Mouse (Mus musculus) C2C12 (cell line): ENCODE results near the gene Plekhs1. TPM values are rescaled to one million over a fixed set of nuclear protein-coding genes. Genes with fewer than 3 reads are reported as not detected.

Experiments
- H3K27me3 ChIP-seq: one replicate; pipeline ENCODE4 v1.6.1; 2011; ENCODE audit not compliant: control insufficient read depth, insufficient read depth, insufficient read length
- H3K36me3 ChIP-seq: one replicate; pipeline ENCODE4 v1.6.1; 2011; ENCODE audit not compliant: control insufficient read depth, insufficient read depth
- H3K4me3 ChIP-seq: one replicate; pipeline ENCODE4 v1.5.1; 2011; ENCODE audit warnings: mild to moderate bottlenecking, control low read depth; ENCODE audit not compliant: poor library complexity, insufficient read depth, severe bottlenecking
- H3K79me2 ChIP-seq: one replicate; pipeline ENCODE4 v1.6.1; 2011; ENCODE audit not compliant: control insufficient read depth, insufficient read depth
- H3K79me3 ChIP-seq: one replicate; pipeline ENCODE4 v1.6.1; 2011; ENCODE audit warnings: low read depth, control low read depth
- H3ac ChIP-seq: one replicate; pipeline ENCODE3; 2011; ENCODE audit warnings: low read depth; ENCODE audit not compliant: control insufficient read depth, insufficient read length
- CEBPB ChIP-seq: IDR thresholded peaks from one replicate; pipeline ENCODE4 v1.6.1; 2011; ENCODE audit warnings: low read depth, mild to moderate bottlenecking, control low read depth, moderate library complexity
- CTCF ChIP-seq: IDR thresholded peaks from one replicate; pipeline ENCODE4 v1.5.1; 2011; ENCODE audit not compliant: control insufficient read depth, insufficient read depth, insufficient read length
- FOSL1 ChIP-seq: IDR thresholded peaks from one replicate; pipeline ENCODE4 v1.8.0; 2011; ENCODE audit warnings: mild to moderate bottlenecking, low read length; ENCODE audit not compliant: poor library complexity, insufficient read depth, severe bottlenecking
- MAX ChIP-seq: IDR thresholded peaks from one replicate; pipeline ENCODE4 v1.6.1; 2011; ENCODE audit warnings: mild to moderate bottlenecking, control low read depth
- MYOD1 ChIP-seq: IDR thresholded peaks from one replicate; pipeline ENCODE4 v1.6.1; 2011; ENCODE audit warnings: low read depth; ENCODE audit not compliant: control insufficient read depth, insufficient read length
- MYOG ChIP-seq: IDR thresholded peaks from one replicate; pipeline ENCODE4 v1.6.1; 2011; ENCODE audit not compliant: control insufficient read depth, insufficient read length; ENCODE audit errors: extremely low read depth
- USF1 ChIP-seq: IDR thresholded peaks from one replicate; pipeline ENCODE4 v1.6.1; 2011; ENCODE audit warnings: low read depth, mild to moderate bottlenecking, control low read depth, moderate library complexity
- polyA plus RNA-seq: library from polyadenylated mRNA; unstranded; fragments of >200 nt; fragmentation: generic; extraction: Trizol; gene quantifications from one replicate; pipeline ENCODE4 v1.2.1, GENCODE M21; 2012; ENCODE audit warnings: missing spikeins

Gene Plekhs1
- polyA plus RNA-seq, 1 experiment = not detected

DNA sequence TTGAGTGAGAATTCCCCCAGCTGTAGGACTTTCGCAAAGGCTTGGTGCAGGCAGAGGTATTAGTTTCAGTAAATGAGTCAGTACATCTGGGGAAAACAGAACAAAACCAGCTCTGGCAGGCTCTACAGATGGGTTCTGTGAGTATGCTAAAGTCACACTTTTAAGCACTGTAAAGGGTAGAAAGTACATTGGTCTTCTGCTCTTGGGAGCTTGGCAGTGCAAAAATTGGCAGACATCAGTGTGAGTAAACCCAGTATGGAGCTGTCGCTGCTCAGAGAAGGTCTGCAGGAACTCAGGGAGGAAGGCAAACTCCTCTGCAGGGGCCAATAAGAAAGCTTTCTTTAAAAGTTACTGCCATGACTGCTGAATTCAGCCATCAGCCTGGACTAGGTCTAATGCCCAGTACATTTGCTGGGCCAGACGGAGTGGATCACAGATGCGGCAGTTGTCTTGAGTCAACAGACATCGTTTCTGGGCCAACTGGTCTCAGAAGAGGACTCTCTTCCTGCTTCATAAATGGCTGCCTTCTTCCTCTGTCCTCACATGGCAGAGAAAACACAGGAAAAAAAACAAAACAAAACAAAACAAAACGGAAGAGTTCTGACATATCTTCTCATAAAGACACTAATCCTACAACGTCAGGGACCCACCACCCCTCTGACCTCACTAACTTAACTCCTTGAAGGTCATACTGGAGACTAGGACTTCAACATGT lies 22.9 kb upstream of the Plekhs1 start:
- H3K79me3 ChIP-seq = no peaks in the 10 kb centered on the region
- no peak overlapping the region for H3K4me3 ChIP-seq
- H3ac ChIP-seq = no peak overlapping the region
- no peaks in the 10 kb centered on the region for H3K79me2 ChIP-seq
- H3K27me3 ChIP-seq = no peaks in the 10 kb centered on the region
- no peaks in the 10 kb centered on the region for H3K36me3 ChIP-seq
- TF ChIP-seq CEBPB (no peak), MYOD1 (no peak), MAX (no peak), CTCF (no peak)

DNA sequence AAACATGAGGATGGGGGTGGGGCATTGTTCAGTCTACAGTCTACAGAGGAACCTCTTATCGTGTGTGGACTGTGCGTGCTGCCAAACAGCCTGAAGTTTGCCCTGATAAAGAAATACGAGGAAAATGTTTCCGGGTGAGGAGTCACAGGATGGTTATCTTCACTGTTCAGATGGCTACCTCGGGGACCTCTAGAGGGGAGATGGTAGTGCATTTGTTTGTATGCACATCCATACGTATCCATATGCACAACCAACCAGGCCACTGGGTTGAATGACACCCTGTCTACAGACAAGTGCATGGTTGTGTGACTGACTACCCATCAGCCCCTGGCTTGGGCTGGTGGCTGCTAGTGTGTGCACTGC lies 22.4 kb upstream of the Plekhs1 start:
- Histone ChIP-seq H3K79me2 (no peaks in the 10 kb centered on the region), H3K27me3 (no peaks in the 10 kb centered on the region), H3ac (no peak overlapping the region), H3K79me3 (no peaks in the 10 kb centered on the region), H3K36me3 (no peaks in the 10 kb centered on the region), H3K4me3 (no peak overlapping the region)
- no peak for TF ChIP-seq CEBPB
- TF ChIP-seq MAX = no peak
- TF ChIP-seq CTCF = no peak
- no peak for TF ChIP-seq MYOG
- TF ChIP-seq USF1 = no peak
- TF ChIP-seq FOSL1 = no peak
- no peak for TF ChIP-seq MYOD1

DNA sequence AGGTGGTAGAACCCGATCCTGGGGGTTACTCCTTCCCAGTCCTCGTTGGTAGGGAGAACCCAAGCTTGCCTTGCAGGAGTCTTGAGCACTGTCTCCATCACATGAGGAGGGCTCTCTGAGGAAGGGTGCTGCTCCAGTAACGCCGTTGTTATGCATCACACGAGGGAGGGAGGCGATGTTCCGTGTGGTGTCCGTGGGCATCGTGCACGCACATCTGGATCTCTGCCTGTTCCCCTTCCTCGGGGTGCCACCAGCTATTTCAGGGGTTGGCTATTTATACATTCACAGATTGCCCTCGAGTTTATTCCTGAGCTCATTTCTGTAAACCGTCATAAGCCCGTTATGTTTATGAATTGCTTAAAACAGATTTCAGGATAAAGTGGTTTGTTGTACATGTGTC lies 18.0 kb upstream of the Plekhs1 start:
- Histone ChIP-seq H3K36me3 (no peaks in the 10 kb centered on the region), H3K79me3 (no peaks in the 10 kb centered on the region), H3K4me3 (no peak overlapping the region), H3K27me3 (no peaks in the 10 kb centered on the region), H3K79me2 (no peaks in the 10 kb centered on the region), H3ac (no peak overlapping the region)
- TF ChIP-seq MYOG (no peak), FOSL1 (no peak), CTCF (no peak), USF1 (no peak), CEBPB (no peak), MYOD1 (no peak), MAX (no peak)

DNA sequence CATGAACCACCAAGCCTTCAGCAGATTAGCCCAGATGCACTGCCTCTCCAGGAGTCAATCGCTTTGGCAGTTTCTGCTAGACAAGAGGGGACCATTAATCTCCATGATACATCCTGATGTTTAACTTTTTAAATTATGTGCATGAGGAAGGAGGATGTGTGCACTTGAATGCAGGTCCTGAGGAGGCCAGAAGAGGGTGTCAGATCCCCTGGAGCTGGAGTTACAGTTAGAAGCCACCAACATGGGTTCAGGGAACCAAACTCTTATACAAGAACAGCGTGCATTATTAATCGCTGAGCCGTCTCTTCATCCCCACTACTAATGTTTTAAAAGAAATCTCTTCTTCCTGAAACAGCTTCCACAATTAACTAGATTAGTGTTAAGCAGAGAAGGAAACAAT lies 12.7 kb upstream of the Plekhs1 start:
- H3K79me2 ChIP-seq = no peaks in the 10 kb centered on the region
- no peaks in the 10 kb centered on the region for H3K79me3 ChIP-seq
- no peaks in the 10 kb centered on the region for H3K36me3 ChIP-seq
- no peaks in the 10 kb centered on the region for H3K27me3 ChIP-seq
- H3K4me3 ChIP-seq = no peak overlapping the region
- TF ChIP-seq MAX (no peak), MYOG (no peak), CTCF (no peak), FOSL1 (no peak), USF1 (no peak), CEBPB (no peak), MYOD1 (no peak)
- H3ac ChIP-seq = no peak overlapping the region

DNA sequence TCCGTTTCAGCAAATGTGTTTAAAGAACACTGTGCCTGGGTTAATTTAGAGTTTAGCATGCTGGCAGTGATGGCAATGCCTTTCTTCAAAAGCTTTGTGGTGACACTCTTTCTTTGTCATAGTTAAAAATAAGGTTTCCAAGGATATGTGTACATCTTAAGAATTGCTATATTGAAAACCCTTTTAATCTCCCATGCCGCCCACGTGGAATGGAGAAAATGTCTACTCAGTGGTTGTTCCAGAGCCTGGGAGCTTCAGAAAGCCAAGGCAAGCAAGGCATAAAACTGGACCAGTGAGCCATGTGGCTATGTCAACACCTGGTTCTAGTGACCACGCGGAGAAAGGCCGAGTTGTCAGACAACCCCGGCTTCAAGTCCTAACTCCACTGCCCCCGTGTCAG lies 11.9 kb upstream of the Plekhs1 start:
- no peak overlapping the region for H3K4me3 ChIP-seq
- no peaks in the 10 kb centered on the region for H3K79me3 ChIP-seq
- no peaks in the 10 kb centered on the region for H3K36me3 ChIP-seq
- no peak overlapping the region for H3ac ChIP-seq
- H3K79me2 ChIP-seq = no peaks in the 10 kb centered on the region
- TF ChIP-seq CEBPB (no peak), MYOG (no peak), FOSL1 (no peak), USF1 (no peak), MYOD1 (no peak), MAX (no peak), CTCF (no peak)
- H3K27me3 ChIP-seq = no peaks in the 10 kb centered on the region

DNA sequence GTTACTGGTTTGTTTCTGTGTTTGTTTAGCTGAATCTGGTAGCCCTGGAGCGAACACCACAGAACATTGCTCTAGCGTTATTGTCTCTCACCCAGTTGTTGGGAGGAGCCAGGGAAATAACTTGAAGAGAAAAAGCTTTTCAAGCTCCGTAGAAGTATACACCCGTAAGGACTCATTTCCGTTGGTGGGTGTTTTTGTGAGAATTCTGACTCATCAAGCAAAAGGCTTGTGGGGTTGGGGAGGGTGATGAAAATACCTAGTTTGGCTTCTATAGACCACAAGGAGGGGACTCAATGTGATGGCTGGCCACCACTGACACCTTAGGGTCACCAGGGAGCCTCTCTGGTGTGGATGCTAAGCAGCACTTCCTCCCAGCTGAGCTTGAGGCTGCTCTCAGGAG lies 10.5 kb upstream of the Plekhs1 start:
- Histone ChIP-seq H3ac (no peak overlapping the region), H3K27me3 (no peaks in the 10 kb centered on the region), H3K79me2 (no peaks in the 10 kb centered on the region), H3K36me3 (no peaks in the 10 kb centered on the region), H3K4me3 (no peak overlapping the region), H3K79me3 (no peaks in the 10 kb centered on the region)
- TF ChIP-seq FOSL1 (no peak), CEBPB (no peak), MYOG (no peak)
